Mouse (Mus musculus): Measurements from ENCODE around the gene Olfr48. TPM values are rescaled to one million over a fixed set of nuclear protein-coding genes. Genes with fewer than 3 reads are reported as not detected.

The Olfr48 gene
- not detected in 2 replicates for polyA plus RNA-seq (2015; fragmentation: Nextera tagmentation; extraction: Ambion mirVana)

DNA sequence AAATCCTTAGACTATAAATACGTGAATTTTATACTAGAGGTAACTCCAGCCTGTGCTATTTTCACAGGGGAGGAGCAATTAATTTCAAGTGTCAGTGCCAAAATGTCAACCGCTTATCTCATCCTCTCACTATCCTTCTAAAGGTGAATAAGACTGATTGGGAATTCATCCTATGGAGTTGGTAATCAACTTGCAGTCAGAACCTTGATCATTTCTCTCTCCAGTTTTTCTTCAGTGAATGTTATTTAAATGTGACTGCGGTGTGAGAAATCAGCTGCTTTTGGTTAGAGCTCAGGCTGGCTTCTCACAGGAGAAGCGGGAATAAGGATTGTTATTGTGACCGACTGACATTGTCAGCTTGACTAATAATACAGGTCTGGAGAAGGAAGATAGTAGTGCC, at the start of gene Olfr48:
TSS of gene Olfr48 (minus strand) at position 101 of the 400 bp plus-strand sequence.
- no peak for DNase-seq (ENCODE audit: low spot score)

DNA sequence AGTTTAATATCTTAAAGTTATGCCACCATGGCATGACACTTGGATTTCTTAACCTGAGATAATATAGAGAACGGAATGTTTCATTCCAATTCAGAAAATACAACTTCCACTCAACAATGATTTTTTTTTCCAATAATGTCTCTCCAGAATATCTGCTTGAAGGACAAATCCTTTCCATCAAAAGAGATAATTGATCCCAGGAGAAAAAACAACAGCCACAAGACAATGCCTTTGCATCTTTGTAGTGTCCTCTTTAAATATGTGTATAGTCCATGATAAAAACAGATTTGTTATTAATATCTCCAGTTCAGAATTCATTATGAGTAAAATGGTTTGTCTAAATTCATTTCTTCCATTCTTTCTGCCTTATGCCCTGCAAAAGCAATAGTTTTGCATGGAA, 30.1 kb upstream of the Olfr48 start, which contains the start of gene Olfr1257:
TSS of gene Olfr1257 (plus strand) at position 301 of the 400 bp plus-strand sequence.
- no peak for DNase-seq (ENCODE audit: low spot score)

- DNase-seq (ENCODE audit: low spot score), result no peak
Measured at GRCm38 (mm10) chr2:89849230-89849629, 1.2 kb upstream of the Olfr48 start.

DNA sequence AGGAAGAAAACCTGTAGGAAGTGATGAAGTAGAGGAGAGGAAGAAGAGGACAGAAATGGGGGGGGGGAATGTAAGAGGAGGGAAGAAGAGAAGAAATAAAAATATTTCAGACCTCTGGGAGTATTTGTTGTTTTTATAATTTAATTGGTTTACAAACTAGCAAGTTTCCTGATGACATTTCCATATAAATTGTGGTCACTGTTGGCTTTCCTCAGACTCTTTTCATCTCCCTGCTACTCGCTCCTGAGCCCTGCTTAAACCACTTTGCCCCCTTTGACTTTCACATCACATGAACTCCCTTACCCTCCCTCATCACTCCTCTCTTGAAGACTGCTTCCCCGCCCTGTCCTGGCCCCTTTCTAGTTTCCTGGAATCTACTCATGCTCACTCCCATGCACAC, 6.5 kb downstream of the Olfr48 start, which contains the start of gene Olfr1256:
TSS of gene Olfr1256 (minus strand) at position 101 of the 400 bp plus-strand sequence.
- no peak for DNase-seq (ENCODE audit: low spot score)

- no peak for DNase-seq (ENCODE audit: low spot score)
Measured at GRCm38 (mm10) chr2:89820216-89820615, 27.8 kb downstream of the Olfr48 start.

- no peak for DNase-seq (ENCODE audit: low spot score)
Measured at GRCm38 (mm10) chr2:89811751-89812150, 36.3 kb downstream of the Olfr48 start, which contains the start of gene Olfr1255. Gene Olfr1255, plus strand, starts transcription at chr2:89812051.

DNA sequence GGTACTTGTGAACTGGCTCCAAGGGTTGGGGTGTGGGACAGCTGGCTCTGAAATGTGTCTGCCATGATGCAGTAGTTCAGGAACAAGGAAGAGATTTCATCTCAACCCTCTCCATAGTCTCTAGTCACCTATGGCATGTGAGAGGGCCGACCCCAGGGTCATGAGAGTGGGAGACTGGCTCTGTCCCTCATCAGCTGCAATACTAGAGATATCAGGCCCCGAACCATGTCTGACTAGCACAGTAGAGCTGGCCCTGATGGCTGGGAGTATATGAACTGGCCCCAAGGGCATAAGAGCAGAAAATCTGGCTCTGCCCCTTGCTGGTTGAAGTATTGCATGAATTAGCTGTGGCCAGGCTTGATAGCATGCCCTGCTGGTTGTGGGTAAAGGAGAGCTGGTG, 37.3 kb downstream of the Olfr48 start:
- DNase-seq (ENCODE audit: low spot score), result no peak

DNA sequence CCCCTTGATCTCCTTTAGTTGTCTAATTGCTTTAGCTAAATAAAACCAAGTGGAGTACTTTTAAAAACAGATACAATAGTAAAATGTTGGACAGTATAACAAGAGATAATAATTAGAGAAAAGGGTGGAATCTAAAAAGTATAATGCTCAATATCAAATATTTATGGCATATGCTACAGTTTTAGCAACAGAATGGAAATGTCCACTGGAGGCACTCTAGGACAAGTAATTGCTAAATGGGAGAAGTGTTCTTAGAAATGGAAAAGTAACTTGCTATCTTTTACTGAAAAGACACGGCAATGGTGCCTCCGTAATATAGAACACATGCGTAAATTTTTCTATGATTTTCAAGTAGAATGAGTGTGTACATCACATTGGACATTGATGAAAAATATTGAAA, 48.4 kb downstream of the Olfr48 start:
- no peak for DNase-seq (ENCODE audit: low spot score)

DNA sequence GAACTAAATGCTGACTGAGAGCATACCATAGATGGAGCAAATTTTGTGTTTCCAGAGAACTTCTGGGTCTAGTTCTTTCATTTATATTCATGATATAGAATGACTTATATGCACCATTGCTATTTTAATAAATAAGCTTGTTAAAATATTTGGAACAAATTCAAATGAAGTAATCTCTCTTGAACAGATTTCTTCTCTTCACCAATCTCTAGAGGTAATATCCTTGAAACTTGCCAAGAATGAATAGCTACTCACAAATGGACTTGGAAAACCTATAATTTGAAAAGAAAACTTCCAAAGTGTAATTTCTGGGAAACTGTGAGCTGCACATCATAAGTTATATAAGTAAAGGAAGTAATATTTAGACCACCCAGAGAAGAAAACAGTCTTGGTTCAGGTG, 54.5 kb downstream of the Olfr48 start, which contains the start of gene Olfr1254:
TSS of gene Olfr1254 (minus strand) at position 101 of the 400 bp plus-strand sequence.
- DNase-seq (ENCODE audit: low spot score), result no peak

Other genes with a start within 250 kb of the Olfr48 start
- gene Olfr1247, start 234.1 kb downstream of the Olfr48 start, polyA plus RNA-seq (2015; fragmentation: Nextera tagmentation; extraction: Ambion mirVana), result not detected in 2 replicates
- not detected in 2 replicates for gene Olfr1248, start 230.0 kb downstream of the Olfr48 start, polyA plus RNA-seq (2015; fragmentation: Nextera tagmentation; extraction: Ambion mirVana)
- gene Olfr1249, start 213.2 kb downstream of the Olfr48 start, polyA plus RNA-seq (2015; fragmentation: Nextera tagmentation; extraction: Ambion mirVana), result not detected in 2 replicates
- gene Olfr1250, start 186.7 kb downstream of the Olfr48 start, polyA plus RNA-seq (2015; fragmentation: Nextera tagmentation; extraction: Ambion mirVana), result not detected in 2 replicates
- gene Olfr1251, start 176.3 kb downstream of the Olfr48 start, polyA plus RNA-seq (2015; fragmentation: Nextera tagmentation; extraction: Ambion mirVana), result not detected in 2 replicates
- not detected in 2 replicates for gene Olfr1252, start 123.2 kb downstream of the Olfr48 start, polyA plus RNA-seq (2015; fragmentation: Nextera tagmentation; extraction: Ambion mirVana)
- gene Olfr1253, start 91.1 kb downstream of the Olfr48 start, polyA plus RNA-seq (2015; fragmentation: Nextera tagmentation; extraction: Ambion mirVana), result not detected in 2 replicates
- not detected in 2 replicates for gene Olfr1254, start 54.6 kb downstream of the Olfr48 start, polyA plus RNA-seq (2015; fragmentation: Nextera tagmentation; extraction: Ambion mirVana)
- gene Olfr1255, start 36.2 kb downstream of the Olfr48 start, polyA plus RNA-seq (2015; fragmentation: Nextera tagmentation; extraction: Ambion mirVana), result not detected in 2 replicates
- not detected in 2 replicates for gene Olfr1256, start 6.7 kb downstream of the Olfr48 start, polyA plus RNA-seq (2015; fragmentation: Nextera tagmentation; extraction: Ambion mirVana)
- not detected in 2 replicates for gene Olfr1257, start 30.2 kb upstream of the Olfr48 start, polyA plus RNA-seq (2015; fragmentation: Nextera tagmentation; extraction: Ambion mirVana)
- not detected in 2 replicates for gene Olfr1258, start 79.1 kb upstream of the Olfr48 start, polyA plus RNA-seq (2015; fragmentation: Nextera tagmentation; extraction: Ambion mirVana)
- gene Olfr1259, start 100.5 kb upstream of the Olfr48 start, polyA plus RNA-seq (2015; fragmentation: Nextera tagmentation; extraction: Ambion mirVana), result not detected in 2 replicates
- gene Olfr1260, start 126.1 kb upstream of the Olfr48 start, polyA plus RNA-seq (2015; fragmentation: Nextera tagmentation; extraction: Ambion mirVana), result not detected in 2 replicates
- not detected in 2 replicates for gene Olfr1261, start 143.0 kb upstream of the Olfr48 start, polyA plus RNA-seq (2015; fragmentation: Nextera tagmentation; extraction: Ambion mirVana)
- not detected in 2 replicates for gene Olfr1262, start 151.9 kb upstream of the Olfr48 start, polyA plus RNA-seq (2015; fragmentation: Nextera tagmentation; extraction: Ambion mirVana)
- not detected in 2 replicates for gene Olfr1263, start 163.9 kb upstream of the Olfr48 start, polyA plus RNA-seq (2015; fragmentation: Nextera tagmentation; extraction: Ambion mirVana)
- not detected in 2 replicates for gene Olfr1264, start 177.4 kb upstream of the Olfr48 start, polyA plus RNA-seq (2015; fragmentation: Nextera tagmentation; extraction: Ambion mirVana)
- not detected in 2 replicates for gene Olfr1265, start 187.1 kb upstream of the Olfr48 start, polyA plus RNA-seq (2015; fragmentation: Nextera tagmentation; extraction: Ambion mirVana)
- gene Olfr140, start 215.4 kb upstream of the Olfr48 start, polyA plus RNA-seq (2015; fragmentation: Nextera tagmentation; extraction: Ambion mirVana), result not detected in 2 replicates

Data from thymus, postnatal 0 days (tissue).